Mouse (Mus musculus) liver, adult 2 months (tissue): ENCODE measurements around the gene Dlg1. TPM values are rescaled to one million over a fixed set of nuclear protein-coding genes. Genes with fewer than 3 reads are reported as not detected.

Source experiments
- DNase-seq: peaks from one replicate; pipeline ENCODE4 v3.0.0-alpha.2; 2011; ENCODE audit warnings: low read depth, low spot score; ENCODE audit errors: extremely low read depth
- H3K27ac ChIP-seq: fragments of 200-500 bp; replicated peaks from 2 replicates; pipeline ENCODE4 v1.5.1; 2012; ENCODE audit warnings: low read depth, mild to moderate bottlenecking, control low read depth, inconsistent platforms, low read length; ENCODE audit not compliant: insufficient read depth
- H3K27me3 ChIP-seq: fragments of 200-500 bp; 2 replicates; pipeline ENCODE4 v1.6.1; 2012; ENCODE audit warnings: mild to moderate bottlenecking, moderate library complexity, low read length, inconsistent platforms; ENCODE audit not compliant: control insufficient read depth, insufficient read depth
- H3K36me3 ChIP-seq: fragments of 200-500 bp; 2 replicates; pipeline ENCODE4 v1.6.1; 2012; ENCODE audit warnings: low read length, inconsistent platforms; ENCODE audit not compliant: control insufficient read depth, insufficient read depth
- H3K4me1 ChIP-seq: fragments of 200-500 bp; 2 replicates; pipeline ENCODE4 v1.6.1; 2011; ENCODE audit warnings: low read length; ENCODE audit not compliant: control insufficient read depth, insufficient read depth
- H3K4me3 ChIP-seq: fragments of 200-500 bp; 2 replicates; pipeline ENCODE4 v1.5.1; 2011; ENCODE audit warnings: low read depth, mild to moderate bottlenecking, control low read depth, low read length, moderate library complexity; ENCODE audit not compliant: insufficient read depth
- H3K79me2 ChIP-seq: fragments of 200-500 bp; 2 replicates; pipeline ENCODE4 v1.6.1; 2012; ENCODE audit warnings: inconsistent platforms, mild to moderate bottlenecking, low read length, moderate library complexity; ENCODE audit not compliant: control insufficient read depth, insufficient read depth
- H3K9ac ChIP-seq: fragments of 200-500 bp; 2 replicates; pipeline ENCODE4 v1.6.1; 2012; ENCODE audit warnings: low read depth, mild to moderate bottlenecking, control low read depth, inconsistent platforms, low read length
- CTCF ChIP-seq: fragments of 200-500 bp; IDR thresholded peaks from 2 replicates; pipeline ENCODE4 v1.5.1; 2011; ENCODE audit warnings: low read depth, low read length, control low read depth
- POLR2A ChIP-seq: fragments of 200-500 bp; IDR thresholded peaks from 2 replicates; pipeline ENCODE4 v1.6.1; 2011; ENCODE audit warnings: low read length, control low read depth; ENCODE audit not compliant: insufficient read depth; ENCODE audit errors: extremely low read depth
- WGBS: fragments of 180-500 bp; shearing (Covaris S2); methylation state at CpG from one replicate; pipeline ENCODE4 v1.1.7; 2018; 5-methylcytosine and 5-hydroxymethylcytosine counted together
- polyA plus RNA-seq: library from polyadenylated mRNA; depleted of rRNA; stranded (reverse); fragments of >200 nt; gene quantifications from 2 replicates; pipeline ENCODE4 v1.2.3, GENCODE M21; 2012
- total RNA-seq: library from RNA; depleted of rRNA; stranded (reverse); fragments of >200 nt; gene quantifications from 2 replicates; pipeline ENCODE4 v1.2.3, GENCODE M21; 2014

Dlg1 gene
- total and polyA plus RNA-seq, 2 experiments = 10.8 to 42.7 TPM

DNA sequence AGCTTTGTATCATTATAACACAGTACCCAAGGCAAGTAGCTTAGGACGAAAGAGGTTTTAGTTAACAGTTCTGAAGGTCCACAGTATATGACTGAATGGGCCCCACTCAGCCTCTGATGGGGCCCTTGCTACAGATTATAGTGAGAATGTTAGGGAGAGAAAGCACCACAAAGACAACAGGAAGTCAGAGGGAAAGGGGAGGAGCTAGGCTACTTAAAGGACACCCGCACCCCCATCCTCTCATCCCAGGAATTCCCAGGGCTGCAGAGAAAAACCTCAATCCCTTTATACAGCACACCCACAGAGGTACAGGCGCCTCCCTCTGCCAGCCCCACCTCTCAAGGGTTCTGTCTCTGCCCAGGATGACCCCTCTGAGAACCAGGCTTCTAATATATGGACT, 32.2 kb upstream of the Dlg1 start:
- Histone ChIP-seq H3K27ac (no peak overlapping the region), H3K4me3 (no peak overlapping the region), H3K9ac (no peak overlapping the region), H3K4me1 (no peaks in the 10 kb centered on the region), H3K27me3 (no peaks in the 10 kb centered on the region), H3K36me3 (no peaks in the 10 kb centered on the region), H3K79me2 (no peaks in the 10 kb centered on the region)
- TF ChIP-seq POLR2A (no peak), CTCF (no peak)
- 93% methylated on average over 3 of the region's 3 CpGs for WGBS
- no peak for DNase-seq

- no peak for DNase-seq
- TF ChIP-seq POLR2A = no peak
- TF ChIP-seq CTCF = no peak
- Histone ChIP-seq H3K27ac (no peak overlapping the region), H3K4me3 (no peak overlapping the region), H3K4me1 (no peaks in the 10 kb centered on the region), H3K36me3 (no peaks in the 10 kb centered on the region), H3K9ac (no peak overlapping the region), H3K27me3 (no peaks in the 10 kb centered on the region), H3K79me2 (no peaks in the 10 kb centered on the region)
- WGBS = 96% methylated on average over 4 of the region's 4 CpGs
Measured at GRCm38 (mm10) chr16:31634371-31634770, 28.9 kb upstream of the Dlg1 start.

DNA sequence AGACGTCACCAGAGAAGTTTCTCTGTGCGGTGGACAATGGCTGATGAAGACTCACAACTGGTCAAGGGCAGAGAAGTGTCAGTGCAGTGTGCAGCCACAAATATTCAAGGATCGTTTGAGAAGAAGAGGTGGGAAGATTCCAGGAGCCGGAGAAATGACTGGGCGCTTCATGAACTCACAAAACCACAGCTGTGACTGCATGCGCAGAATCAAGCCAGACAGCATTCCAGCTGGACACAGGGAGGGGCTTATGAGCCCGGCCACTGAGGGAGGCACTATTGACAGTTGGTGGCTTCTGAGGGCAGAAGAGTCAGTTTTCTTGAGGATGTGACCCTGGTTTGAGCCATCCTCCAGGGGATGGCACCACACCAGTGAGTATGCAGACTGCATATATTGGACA, 24.9 kb upstream of the Dlg1 start:
- Histone ChIP-seq H3K9ac (no peak overlapping the region), H3K27ac (no peak overlapping the region), H3K4me1 (no peaks in the 10 kb centered on the region), H3K79me2 (no peaks in the 10 kb centered on the region), H3K4me3 (no peak overlapping the region), H3K27me3 (no peaks in the 10 kb centered on the region), H3K36me3 (no peaks in the 10 kb centered on the region)
- whole genome bisulfite sequencing = 77% methylated on average over 7 of the region's 7 CpGs
- no peak for TF ChIP-seq CTCF
- no peak for TF ChIP-seq POLR2A
- DNase-seq = no peak

DNA sequence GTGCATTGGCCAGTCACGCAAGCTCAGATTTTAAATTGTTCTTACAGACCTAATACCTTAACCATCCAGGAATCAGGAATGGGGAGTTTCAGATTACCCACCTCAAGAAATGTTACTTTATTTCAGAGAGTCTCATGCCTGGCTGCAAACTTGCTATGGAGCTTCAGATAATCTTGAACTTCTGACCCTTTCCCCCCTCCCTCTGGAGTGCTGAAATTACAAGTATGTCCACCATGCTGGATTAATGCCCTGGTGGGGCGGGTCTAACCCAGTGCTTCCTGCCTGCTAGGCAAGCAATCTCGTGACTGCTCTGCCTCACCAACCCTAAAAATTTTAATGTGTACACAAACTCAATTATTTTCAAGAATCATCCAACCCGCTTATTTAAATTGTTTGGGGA, 23.3 kb upstream of the Dlg1 start:
- H3K27me3 ChIP-seq = 0 out of 2 replicates have a peak, but pooled peaks cover 2% of the 10 kb centered on the region
- no peak for TF ChIP-seq POLR2A
- no peak for TF ChIP-seq CTCF
- no peak overlapping the region for H3K4me3 ChIP-seq
- H3K79me2 ChIP-seq = no peaks in the 10 kb centered on the region
- 73% methylated on average over 4 of the region's 4 CpGs for WGBS
- no peaks in the 10 kb centered on the region for H3K4me1 ChIP-seq
- no peak overlapping the region for H3K9ac ChIP-seq
- H3K36me3 ChIP-seq = no peaks in the 10 kb centered on the region
- no peak overlapping the region for H3K27ac ChIP-seq
- DNase-seq = no peak

DNA sequence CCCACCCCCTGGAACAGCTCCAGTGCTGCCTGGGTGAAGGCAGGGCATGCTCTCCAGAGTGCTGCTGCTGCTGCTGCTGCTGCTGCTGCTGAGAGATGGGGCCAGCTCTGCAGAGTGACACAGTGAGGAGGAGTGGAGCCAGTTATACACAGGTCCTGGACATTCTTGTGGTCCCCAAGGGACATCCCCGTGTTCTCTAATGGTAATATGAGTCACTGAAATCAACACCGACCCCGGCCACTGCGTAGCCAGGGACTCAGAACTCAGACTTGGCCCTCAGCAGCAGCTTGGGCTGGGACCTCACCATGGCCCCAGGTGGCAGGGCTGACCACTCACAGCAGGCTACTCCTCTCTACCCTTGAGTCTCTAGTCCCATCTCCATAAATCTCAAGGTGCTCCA, 21.5 kb upstream of the Dlg1 start:
- H3K27me3 ChIP-seq = 0 out of 2 replicates have a peak, but pooled peaks cover 4% of the 10 kb centered on the region
- DNase-seq = no peak
- no peak overlapping the region for H3K9ac ChIP-seq
- TF ChIP-seq POLR2A (no peak), CTCF (no peak)
- no peak overlapping the region for H3K27ac ChIP-seq
- H3K4me3 ChIP-seq = no peak overlapping the region
- H3K36me3 ChIP-seq = no peaks in the 10 kb centered on the region
- no peaks in the 10 kb centered on the region for H3K4me1 ChIP-seq
- no peaks in the 10 kb centered on the region for H3K79me2 ChIP-seq
- WGBS = 87% methylated on average over 4 of the region's 4 CpGs

- 0 out of 2 replicates have a peak, but pooled peaks cover 4% of the 10 kb centered on the region for H3K27me3 ChIP-seq
- no peaks in the 10 kb centered on the region for H3K36me3 ChIP-seq
- H3K79me2 ChIP-seq = no peaks in the 10 kb centered on the region
- no peak overlapping the region for H3K27ac ChIP-seq
- H3K4me1 ChIP-seq = peaks cover 9% of the 10 kb centered on the region
- no peak for TF ChIP-seq POLR2A
- no peak for TF ChIP-seq CTCF
- no peak for DNase-seq
- 84% methylated on average over 7 of the region's 7 CpGs for WGBS
- no peak overlapping the region for H3K9ac ChIP-seq
- no peak overlapping the region for H3K4me3 ChIP-seq
Measured at GRCm38 (mm10) chr16:31647221-31647620, 16.0 kb upstream of the Dlg1 start.
